Mouse (Mus musculus): ENCODE data around the gene Mfsd2a.

GRCm38 (mm10) chr4:122999263-122999691 is 38.3 kb upstream of the Mfsd2a start:
- TF ChIP-seq POLR2A (IDR thresholded peaks at IDR 0.05; ENCODE audit: borderline replicate concordance, insufficient read depth, low read length) = no peak
- TF ChIP-seq CTCF (IDR thresholded peaks at IDR 0.05; ENCODE audit: borderline replicate concordance, insufficient read depth, low read depth, low read length) = no peak
